Mouse (Mus musculus) brain, embryonic 14.5 days (tissue): ENCODE measurements at regions not wholly inside any gene's neighbourhood (a gene's known extent, or its start where the extent isn't known, plus 50 kb on each side); places are given as distances from the start of the nearest gene placed in this dataset.

Source experiments
- DNase-seq: peaks from one replicate; pipeline ENCODE4 v3.0.0-alpha.2; 2011; ENCODE audit warnings: low read depth
- CTCF ChIP-seq: fragments of 200-500 bp; IDR thresholded peaks from 2 replicates; pipeline ENCODE4 v1.5.1; 2012; ENCODE audit warnings: inconsistent platforms, mild to moderate bottlenecking, moderate library complexity, borderline replicate concordance; ENCODE audit not compliant: insufficient read depth, insufficient read length; ENCODE audit errors: extremely low read depth
- POLR2A ChIP-seq: fragments of 200-500 bp; IDR thresholded peaks from 2 replicates; pipeline ENCODE4 v1.6.1; 2012; ENCODE audit warnings: mild to moderate bottlenecking, inconsistent platforms, borderline replicate concordance; ENCODE audit not compliant: poor library complexity, insufficient read depth, insufficient read length, severe bottlenecking; ENCODE audit errors: extremely low read depth

DNA sequence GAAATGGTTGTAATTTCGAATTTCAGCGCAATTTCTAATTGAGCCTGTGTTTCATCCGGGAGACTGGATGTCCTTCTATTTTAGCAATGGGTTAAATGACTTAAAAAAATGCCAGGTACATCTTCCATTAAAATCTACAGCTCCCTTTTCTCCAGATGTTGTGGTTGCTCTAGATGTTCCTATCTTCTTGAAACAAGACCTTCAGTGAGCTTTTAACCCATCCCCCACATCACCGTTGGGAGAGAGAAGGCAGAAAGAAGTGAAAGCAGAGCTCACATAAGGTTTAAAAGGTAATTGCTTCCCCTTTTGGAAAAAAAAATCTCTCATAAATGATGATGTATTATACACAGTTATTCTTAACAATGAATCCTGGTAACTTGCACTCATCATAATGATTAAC, 135.9 kb downstream of the Gm4791 start:
- DNase-seq, result no peak
- TF ChIP-seq CTCF, result no peak
- no peak for TF ChIP-seq POLR2A

DNA sequence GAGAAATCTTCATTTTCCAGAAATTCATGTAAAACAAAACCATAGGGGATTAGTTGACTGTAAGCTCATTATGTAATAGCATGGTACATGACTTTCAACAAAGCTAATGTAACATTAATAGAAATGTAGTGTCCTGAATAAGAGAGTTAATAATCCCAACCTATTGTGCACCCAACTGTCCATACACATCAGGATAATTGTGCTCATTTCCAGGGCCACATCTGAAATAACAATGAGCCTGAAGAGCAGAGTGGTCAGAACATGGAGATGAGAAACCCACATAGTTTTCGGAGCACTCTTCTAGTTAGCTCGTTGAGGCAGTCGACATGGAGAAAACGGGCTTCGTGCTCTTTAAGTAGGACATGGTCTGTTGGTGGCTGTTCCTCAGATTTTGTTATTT, 138.1 kb downstream of the Gm4791 start:
- DNase-seq, result no peak
- TF ChIP-seq POLR2A (no peak), CTCF (no peak)

DNA sequence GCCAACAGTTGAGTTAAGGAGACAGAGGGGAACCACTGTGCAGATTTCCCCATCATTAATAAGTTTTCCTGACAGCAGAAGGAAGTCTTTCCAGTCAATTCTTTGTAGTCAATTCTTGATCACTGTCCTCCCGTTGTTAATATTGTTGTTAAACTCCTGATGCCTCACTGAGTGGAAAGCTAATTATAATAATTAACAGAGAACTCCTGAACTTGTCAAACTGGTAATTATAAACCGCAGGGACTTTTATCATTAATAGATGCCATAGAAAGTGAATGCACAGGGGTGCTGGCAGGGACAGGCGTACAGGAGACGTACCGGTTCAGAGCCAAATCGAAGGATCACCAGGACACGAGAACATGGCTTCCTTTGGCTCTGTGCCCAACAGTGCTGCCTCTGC, 154.9 kb downstream of the Gm4791 start:
- TF ChIP-seq POLR2A, result no peak
- no peak for TF ChIP-seq CTCF
- DNase-seq, result peak; percentile 38

DNA sequence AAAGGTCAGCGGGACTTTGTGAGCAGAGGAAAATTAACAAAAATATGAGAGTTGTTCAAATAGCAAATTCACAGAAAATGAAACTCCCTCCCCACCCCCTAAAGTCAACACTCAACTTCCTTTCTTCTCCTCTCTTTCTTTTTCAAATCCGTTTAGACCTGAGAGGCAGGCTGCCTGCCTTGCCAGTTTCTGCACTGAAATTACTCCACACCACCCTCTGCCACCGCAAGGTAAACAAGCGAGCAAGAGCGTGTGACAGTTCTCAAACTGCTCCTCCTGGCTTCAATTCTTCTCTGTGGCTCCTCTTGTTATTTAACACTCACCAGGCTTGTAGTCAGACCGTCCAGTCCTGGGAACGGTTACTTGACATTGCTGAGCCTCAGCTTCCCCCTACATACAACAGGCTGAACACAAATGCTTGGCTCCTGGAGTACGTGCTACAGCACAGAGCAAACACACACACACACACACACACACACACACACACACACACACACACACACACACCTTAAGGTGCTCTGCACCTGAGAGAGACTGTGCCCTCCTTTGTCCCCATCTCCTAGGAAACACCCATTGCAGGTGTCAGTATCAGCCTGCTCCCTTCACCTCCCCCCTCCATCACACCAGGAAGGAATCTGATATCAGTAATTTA, 167.1 kb downstream of the Gm4791 start:
- DNase-seq, result peak; percentile 25
- TF ChIP-seq CTCF (no peak), POLR2A (no peak)

DNA sequence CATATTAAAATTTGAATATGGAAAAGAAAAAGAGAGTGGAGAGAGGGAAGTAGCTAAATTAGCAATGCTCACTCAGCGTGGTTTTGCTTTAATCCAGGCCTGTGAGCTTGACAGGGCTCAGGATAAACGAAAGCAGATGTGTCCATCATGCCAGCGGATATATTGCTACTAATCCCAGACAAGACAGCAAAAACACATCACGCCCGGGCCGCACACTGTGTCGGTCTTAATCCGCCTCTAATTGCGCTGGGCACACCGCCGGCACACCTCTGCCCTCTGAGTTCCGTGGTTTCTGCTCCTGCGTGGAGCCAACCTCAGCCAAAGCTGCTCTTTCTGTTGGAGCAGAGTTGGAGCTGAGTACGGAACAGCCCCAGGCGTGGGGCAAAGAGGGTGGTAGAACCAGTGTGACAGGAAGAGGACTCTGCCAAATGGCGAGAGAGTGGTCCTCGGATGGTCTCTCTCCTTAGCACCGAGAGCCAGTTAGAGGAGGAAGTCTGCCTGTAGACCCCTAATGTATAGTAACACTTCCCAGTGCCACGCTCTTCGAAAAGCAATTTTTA, 169.2 kb downstream of the Gm4791 start:
- DNase-seq, result peak; percentile 52
- no peak for TF ChIP-seq POLR2A

DNA sequence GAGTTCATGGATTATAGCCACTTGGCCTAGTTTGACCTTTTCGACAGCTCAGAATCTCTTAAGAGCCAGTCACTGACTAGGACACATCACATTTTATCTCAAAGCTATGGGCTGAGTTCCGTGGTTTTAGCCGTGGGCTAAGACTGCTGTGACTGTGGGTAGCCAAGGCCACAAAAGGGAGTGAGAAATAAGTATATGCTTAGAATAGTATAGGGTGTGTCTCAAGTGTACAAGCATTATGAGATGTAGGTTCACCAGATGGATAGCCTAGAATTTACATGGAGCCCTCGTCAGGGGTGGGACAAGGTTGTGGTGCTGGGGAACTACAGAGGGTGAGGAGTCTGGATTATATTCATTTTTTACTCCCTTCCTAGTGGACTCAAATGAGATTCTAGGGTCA, 177.5 kb downstream of the Gm4791 start:
- TF ChIP-seq POLR2A (no peak), CTCF (no peak)
- no peak for DNase-seq

DNA sequence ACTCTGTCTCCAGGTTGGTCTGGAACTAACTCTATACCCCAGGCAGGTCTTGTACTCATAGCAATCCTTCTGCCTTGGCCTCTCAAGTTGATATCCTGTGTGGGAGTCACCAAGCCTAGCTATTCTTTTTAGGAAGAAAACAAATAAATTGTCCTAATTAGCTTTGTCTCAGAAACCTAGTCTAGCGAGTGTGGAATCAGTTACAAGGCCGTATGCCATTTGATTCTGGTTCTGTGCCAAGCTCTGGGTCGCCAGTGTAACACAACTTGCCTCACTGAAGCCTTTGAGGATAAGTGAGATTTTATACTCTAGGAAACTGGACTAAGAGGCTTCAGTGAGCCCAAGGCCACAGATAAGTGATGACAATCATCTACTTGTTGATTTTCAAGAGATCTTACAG, 219.6 kb downstream of the Gm4791 start:
- DNase-seq, result no peak
- no peak for TF ChIP-seq CTCF

DNA sequence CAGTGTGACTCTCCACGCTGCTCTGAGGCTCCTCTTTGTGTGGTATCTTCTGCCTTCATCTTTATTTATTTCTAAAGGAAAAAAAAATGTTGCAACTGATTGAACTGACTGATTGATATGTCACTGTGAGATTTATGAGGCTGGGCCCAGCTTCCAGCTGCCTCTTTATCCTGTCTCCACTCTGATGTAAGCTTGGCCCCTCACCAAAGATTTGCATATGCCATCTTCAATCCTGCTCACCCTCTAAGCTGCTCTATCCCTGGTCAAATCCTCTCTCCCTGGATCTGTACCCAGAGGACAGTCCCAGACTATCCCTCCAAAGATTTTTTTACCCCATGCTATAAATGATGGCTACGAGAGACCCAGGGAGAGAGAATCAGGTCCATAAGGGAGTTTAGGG, 225.0 kb downstream of the Gm4791 start:
- DNase-seq, result no peak
- TF ChIP-seq POLR2A, result no peak
- TF ChIP-seq CTCF, result no peak

DNA sequence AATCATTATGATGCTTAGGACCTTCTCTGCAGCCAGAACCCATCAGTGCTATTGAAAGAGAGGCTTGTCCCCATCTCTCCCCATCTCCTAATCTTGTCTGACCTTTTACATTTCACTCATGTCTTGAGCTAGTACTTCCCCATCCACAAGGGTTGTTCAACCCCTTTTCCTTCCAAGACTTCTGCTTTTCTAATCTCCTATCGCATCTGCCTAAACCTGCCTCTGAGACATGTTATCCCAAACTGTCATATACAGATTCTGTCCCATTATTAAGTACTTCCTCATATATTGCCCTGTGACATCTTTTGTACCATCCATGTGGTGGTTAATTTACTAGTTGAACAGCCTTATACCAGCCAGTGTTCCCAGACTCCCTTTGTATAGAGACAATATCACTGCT, 225.7 kb downstream of the Gm4791 start:
- no peak for DNase-seq
- TF ChIP-seq POLR2A, result no peak
- no peak for TF ChIP-seq CTCF

DNA sequence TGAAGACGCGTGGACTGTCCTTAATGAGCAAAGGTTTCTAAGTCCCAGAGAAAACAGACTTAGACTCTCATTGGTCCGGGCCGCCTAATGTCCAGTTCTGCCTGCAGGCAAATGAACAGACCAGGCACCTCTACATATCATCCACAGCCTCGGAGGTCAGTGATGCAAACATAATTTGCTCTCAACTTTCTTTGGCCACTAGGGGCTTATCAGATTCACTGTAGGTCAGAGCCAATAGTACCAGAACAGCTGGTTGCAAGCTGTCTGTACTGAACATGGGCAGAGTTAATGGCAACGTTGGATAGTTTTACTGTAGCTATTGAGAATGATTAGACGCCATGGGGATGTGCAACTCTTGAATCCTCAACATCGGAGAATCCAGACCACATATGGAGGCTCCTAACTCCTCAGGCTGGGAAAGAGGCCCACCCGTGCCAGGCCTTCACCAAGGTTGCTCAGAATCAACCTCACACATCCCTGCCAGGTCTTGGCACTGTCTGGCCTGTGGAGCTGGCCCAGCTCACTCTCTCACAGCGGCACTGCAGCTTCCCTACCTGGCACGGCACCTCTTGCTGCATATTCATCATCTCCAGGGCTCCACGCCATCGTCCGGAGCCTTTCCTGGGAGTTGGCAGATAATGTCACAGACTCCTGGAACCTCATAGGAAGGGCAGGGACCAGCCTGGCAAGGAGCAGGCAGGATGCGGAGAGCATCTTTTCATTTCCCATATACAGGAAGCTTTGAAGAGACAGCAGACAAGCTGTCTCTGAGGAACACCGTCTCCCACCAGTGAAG, 228.1 kb downstream of the Gm4791 start:
- TF ChIP-seq CTCF (peak; percentile 23; the same call in 1 of the 2 replicates), POLR2A (no peak)
- peak; percentile 36 for DNase-seq

DNA sequence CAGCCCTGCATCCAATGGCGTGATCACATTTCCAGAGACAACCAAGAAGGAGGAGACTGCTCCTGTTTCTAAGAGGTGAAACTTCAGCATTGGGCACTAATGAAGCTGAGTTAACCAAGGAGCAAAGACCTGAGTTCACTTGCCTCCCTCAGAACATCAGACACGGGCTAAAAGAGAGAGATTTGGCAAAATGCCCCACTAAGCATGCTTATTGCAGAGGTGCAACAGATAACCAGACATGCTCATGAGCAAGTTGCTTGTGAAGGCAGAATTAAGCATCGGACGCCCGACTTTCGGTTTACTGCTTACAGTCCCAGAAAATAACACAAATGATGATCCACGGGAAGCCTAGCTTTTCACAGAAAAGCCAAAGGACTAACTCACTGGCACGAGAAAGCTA, 228.8 kb downstream of the Gm4791 start:
- DNase-seq, result no peak
- TF ChIP-seq CTCF (no peak), POLR2A (no peak)

DNA sequence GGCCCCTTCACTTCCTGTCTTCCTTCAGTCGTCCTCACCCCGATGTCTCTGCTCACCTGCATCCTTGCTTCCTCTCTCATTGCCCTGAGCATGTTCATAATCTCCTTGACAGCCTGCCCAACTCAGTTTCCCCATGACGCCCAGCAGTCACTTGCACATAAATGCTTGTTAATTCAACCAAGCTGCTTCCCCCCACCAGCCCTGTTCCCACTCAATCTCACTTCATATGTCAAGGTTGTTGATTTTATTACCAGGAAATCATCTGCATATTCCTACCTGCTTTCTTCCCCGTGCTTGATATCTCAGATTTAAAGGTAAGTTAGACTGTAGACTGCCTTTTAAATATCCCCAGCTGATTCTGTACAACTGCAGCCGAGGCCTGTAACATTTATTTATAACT, 230.2 kb downstream of the Gm4791 start:
- TF ChIP-seq POLR2A (no peak), CTCF (no peak)
- no peak for DNase-seq

DNA sequence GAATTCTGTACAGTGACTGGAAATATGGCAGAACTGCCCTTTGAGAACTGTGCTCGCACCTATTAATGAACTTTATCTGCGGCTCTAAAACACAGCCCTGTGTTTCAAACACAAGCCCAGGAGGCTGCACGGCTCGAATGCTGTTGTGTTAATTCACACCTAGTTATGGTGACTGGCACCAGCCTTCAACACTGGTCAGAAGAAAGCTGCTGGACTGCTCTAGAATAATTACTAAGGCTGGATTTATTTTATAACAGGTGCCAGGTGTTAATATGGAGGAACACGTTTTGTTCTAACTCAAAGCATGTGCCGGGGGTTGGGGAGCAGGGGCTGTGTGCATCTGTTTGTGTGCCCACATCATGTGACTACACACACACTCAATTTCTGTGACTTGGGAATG, 230.8 kb downstream of the Gm4791 start:
- DNase-seq, result peak; percentile 57

More for the DNA sequence above, 230.8 kb downstream of the Gm4791 start:
- no peak for TF ChIP-seq CTCF
- no peak for TF ChIP-seq POLR2A
